Mouse (Mus musculus): ENCODE measurements around the gene Cabp1.

DNA sequence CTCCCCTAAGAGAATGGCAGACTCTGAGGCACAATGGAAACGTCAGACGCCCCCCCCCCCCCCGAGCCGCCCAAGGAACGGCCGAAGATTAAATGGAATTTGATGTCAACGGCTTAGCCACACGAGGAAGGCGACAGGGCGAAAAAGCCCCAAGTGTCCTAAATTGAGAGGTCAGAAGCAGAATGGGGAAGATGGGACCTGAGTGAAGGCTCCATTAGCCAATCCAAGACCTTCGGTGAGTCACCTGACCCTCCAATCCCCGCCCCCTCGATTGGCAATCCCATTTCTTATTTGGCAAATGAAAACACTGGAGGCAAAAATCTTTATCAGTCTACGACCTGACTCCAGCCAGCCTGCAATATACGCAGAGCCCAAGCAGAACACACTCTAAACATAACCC, 9.5 kb downstream of the Cabp1 start:
- no peak for TF ChIP-seq CTCF (IDR thresholded peaks at IDR 0.05; ENCODE audit: insufficient read depth, low read depth, low read length)
- TF ChIP-seq POLR2A (IDR thresholded peaks at IDR 0.05; ENCODE audit: insufficient read depth, low read depth, low read length), result no peak

All from olfactory bulb, adult 2 months (tissue).